Mouse (Mus musculus) pancreas, adult 10 weeks (tissue): ENCODE results near the gene Ifna13. TPM values are rescaled to one million over a fixed set of nuclear protein-coding genes. Genes with fewer than 3 reads are reported as not detected.

Experiments used
- polyA plus RNA-seq: library from polyadenylated mRNA; stranded (reverse); fragments of 350-450 nt; fragmentation: Illumina TruSeq; extraction: RNeasy Lipid Tissue Mini Kit (QIAGEN cat#74804); gene quantifications from one replicate; pipeline ENCODE4 v1.2.3, GENCODE M21; 2015; ENCODE audit warnings: low read depth, low replicate concordance; ENCODE audit not compliant: insufficient read depth

Gene Ifna13
- polyA plus RNA-seq: not detected

GRCm38 (mm10) chr4:88644359-88644758 is at the start of gene Ifna13:
Gene Ifna13 (minus strand): TSS chr4:88644459.

GRCm38 (mm10) chr4:88691259-88691658 is 47.0 kb upstream of the Ifna13 start, which contains the start of gene Ifnab:
Gene Ifnab (minus strand): TSS chr4:88691359.

DNA sequence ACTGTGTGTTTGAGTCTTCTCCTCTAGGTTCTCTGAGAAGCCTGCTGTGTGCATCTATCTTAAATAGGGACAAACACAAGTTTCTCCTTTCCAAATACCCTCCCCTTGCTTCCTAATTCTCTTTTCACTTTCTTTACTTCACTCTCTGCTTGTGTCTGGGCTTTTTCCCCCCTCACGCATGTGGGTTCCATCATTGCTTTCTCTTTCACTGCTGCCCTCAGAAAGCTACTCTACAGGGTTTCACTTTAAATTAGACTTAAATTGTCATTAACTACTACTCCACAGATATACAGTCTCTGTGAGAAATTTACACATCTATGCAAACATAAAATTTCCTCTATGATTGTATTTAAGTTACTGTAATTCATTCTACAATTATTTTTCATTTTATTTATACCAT is 39.6 kb upstream of the Ifna13 start, which contains the start of gene Ifna2:
Gene Ifna2, minus strand, starts transcription at position 101 of the 400 bp plus-strand sequence.

GRCm38 (mm10) chr4:88676824-88677223 is 32.6 kb upstream of the Ifna13 start, which contains the start of gene Ifna16:
Gene Ifna16 (minus strand): TSS chr4:88676924.

DNA sequence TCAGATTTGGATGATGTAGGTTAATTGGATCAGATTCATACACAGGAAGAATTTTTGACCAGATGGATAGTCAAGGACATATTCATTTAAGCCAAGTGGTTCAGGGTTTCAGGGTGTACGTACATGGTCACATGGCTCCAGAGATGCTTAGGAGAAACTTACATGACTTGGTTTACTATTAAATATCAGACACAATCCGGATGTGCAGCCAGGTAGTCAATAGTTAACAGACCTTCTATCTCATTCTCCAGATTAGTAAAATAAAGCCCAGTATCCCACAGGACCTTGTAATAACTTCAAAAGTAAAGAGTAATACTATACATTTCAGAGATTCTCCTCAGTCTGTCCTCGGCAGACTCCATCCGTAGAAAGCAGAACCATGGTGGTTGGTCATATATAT is 9.9 kb downstream of the Ifna13 start, which contains the start of gene C87499:
Gene C87499, minus strand, starts transcription at position 101 of the 400 bp plus-strand sequence.

DNA sequence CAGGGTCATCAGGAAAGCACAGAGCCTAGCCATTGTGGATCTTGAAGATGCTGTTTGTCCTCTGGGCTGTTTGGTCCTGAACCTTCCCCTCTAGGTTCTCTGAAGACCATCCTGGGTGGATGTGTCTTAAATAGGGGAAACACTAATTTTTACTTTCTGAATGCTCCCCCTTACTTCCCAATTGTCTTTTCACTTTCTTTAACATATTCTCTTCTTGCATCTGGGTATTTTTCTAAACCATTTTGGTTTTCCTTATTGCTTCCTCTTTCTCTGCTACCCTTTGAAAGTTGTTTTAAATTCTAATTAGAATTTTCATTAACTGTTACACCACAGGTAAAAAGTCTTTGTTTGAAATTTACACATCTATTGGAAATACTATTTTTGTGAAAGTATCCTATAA is 41.0 kb downstream of the Ifna13 start, which contains the start of gene Ifna12:
Gene Ifna12, minus strand, starts transcription at position 101 of the 400 bp plus-strand sequence.

Other genes with a start within 250 kb of the Ifna13 start
- 4.0 TPM for gene Hacd4, start 205.5 kb downstream of the Ifna13 start, polyA plus RNA-seq
- not detected for gene Ifnb1, start 121.7 kb downstream of the Ifna13 start, polyA plus RNA-seq
- gene Ifna15, start 86.2 kb downstream of the Ifna13 start, polyA plus RNA-seq: not detected
- gene Ifna14, start 72.7 kb downstream of the Ifna13 start, polyA plus RNA-seq: not detected
- gene Ifna9, start 52.1 kb downstream of the Ifna13 start, polyA plus RNA-seq: not detected
- not detected for gene Ifna12, start 41.1 kb downstream of the Ifna13 start, polyA plus RNA-seq
- not detected for gene C87499, start 10.0 kb downstream of the Ifna13 start, polyA plus RNA-seq
- gene Ifna16, start 32.5 kb upstream of the Ifna13 start, polyA plus RNA-seq: not detected
- gene Ifna2, start 39.5 kb upstream of the Ifna13 start, polyA plus RNA-seq: not detected
- gene Ifnab, start 46.9 kb upstream of the Ifna13 start, polyA plus RNA-seq: not detected
- not detected for gene Gm26566, start 77.3 kb upstream of the Ifna13 start, polyA plus RNA-seq
- gene Klhl9, start 78.0 kb upstream of the Ifna13 start, polyA plus RNA-seq: 7.4 TPM
- not detected for gene Gm13271, start 110.4 kb upstream of the Ifna13 start, polyA plus RNA-seq
- not detected for gene Gm13283, start 115.7 kb upstream of the Ifna13 start, polyA plus RNA-seq
- not detected for gene Gm13290, start 129.4 kb upstream of the Ifna13 start, polyA plus RNA-seq
- gene Gm13289, start 132.5 kb upstream of the Ifna13 start, polyA plus RNA-seq: not detected
- not detected for gene Gm13272, start 135.4 kb upstream of the Ifna13 start, polyA plus RNA-seq
- not detected for gene Ifnz, start 137.7 kb upstream of the Ifna13 start, polyA plus RNA-seq
- gene Gm13276, start 141.2 kb upstream of the Ifna13 start, polyA plus RNA-seq: not detected
- gene Gm13277, start 144.2 kb upstream of the Ifna13 start, polyA plus RNA-seq: not detected
- gene Gm13278, start 147.1 kb upstream of the Ifna13 start, polyA plus RNA-seq: not detected
- not detected for gene Gm13275, start 150.0 kb upstream of the Ifna13 start, polyA plus RNA-seq
- gene Gm13279, start 152.9 kb upstream of the Ifna13 start, polyA plus RNA-seq: not detected
- gene Gm13285, start 155.2 kb upstream of the Ifna13 start, polyA plus RNA-seq: not detected
- not detected for gene Gm13287, start 158.8 kb upstream of the Ifna13 start, polyA plus RNA-seq
- not detected for gene Gm13288, start 161.1 kb upstream of the Ifna13 start, polyA plus RNA-seq
- gene Ifna7, start 171.8 kb upstream of the Ifna13 start, polyA plus RNA-seq: not detected
- not detected for gene Ifna11, start 175.5 kb upstream of the Ifna13 start, polyA plus RNA-seq
- not detected for gene Ifna6, start 183.0 kb upstream of the Ifna13 start, polyA plus RNA-seq
- not detected for gene Ifna5, start 191.1 kb upstream of the Ifna13 start, polyA plus RNA-seq
- not detected for gene Ifna4, start 197.4 kb upstream of the Ifna13 start, polyA plus RNA-seq
- gene Ifna1, start 205.6 kb upstream of the Ifna13 start, polyA plus RNA-seq: not detected
- not detected for gene Ifne, start 235.7 kb upstream of the Ifna13 start, polyA plus RNA-seq